Mouse (Mus musculus) CD4-positive, CD25-positive, alpha-beta regulatory T cell, adult 4 months (primary cell): ENCODE data around the gene Cyth2. TPM values are rescaled to one million over a fixed set of nuclear protein-coding genes. Genes with fewer than 3 reads are reported as not detected.

Source experiments
- ATAC-seq: one replicate; pipeline ENCODE4 v1.8.0; 2017
- polyA plus RNA-seq, 2 experiments: library from polyadenylated mRNA; unstranded; fragments of 100-300 nt; shearing (Covaris generic); gene quantifications; one replicate each; pipeline ENCODE4 v1.2.1; 2017

Cyth2 gene
- 10 to 100 TPM; 20.8 to 21.4 TPM for polyA plus RNA-seq

DNA sequence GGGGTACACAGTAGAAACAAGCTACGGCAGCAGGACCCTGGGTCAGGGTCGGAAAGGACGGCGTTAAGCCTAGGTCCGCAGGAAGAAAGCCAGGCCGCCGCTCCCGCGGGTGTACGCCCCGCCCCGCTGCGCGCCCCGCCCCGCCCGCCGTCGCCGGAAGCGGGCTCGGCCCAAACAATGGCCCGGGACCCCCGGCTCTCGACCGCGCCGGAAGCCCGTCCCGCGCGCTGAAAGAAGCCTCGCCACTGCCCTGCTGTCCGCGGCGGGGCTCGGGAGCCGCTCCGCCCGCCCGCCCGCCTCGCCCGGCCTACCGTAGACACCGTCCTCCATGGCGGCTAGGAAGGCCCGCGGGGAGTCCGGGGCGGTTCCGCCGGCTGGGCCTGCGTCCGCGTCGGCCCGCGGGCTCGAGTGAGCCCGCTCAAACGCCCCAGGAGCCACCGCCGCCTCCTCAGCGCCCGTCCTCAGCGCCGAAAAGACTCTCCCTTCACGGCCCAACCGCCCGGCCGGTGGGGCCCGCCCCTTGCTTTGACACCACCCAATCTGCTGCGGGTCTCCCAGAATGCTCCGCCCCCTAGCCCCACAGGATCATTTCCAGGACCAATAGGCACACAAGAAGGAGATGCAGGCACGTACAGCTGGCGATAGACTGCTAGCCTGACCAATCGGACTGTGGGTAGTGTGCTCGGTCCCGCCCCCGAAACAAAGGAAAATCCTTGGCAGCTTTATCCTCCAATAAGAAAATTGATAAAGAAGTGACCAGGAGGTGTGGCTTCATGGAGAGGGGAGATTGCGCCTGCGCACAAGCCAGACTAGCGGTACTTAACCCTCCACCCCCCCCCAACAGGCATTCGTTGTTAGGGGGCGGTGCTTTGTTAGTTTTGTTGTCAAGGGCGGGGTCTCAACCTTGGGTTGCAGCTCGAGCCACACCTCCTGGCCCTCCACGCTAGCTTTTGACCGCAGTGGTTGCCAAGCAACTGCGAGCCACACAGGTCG lies at the start of gene Cyth2:
Cyth2 (minus strand) TSS at position 795 of the 993 bp plus-strand sequence.
- ATAC-seq, result peak; percentile 95

DNA sequence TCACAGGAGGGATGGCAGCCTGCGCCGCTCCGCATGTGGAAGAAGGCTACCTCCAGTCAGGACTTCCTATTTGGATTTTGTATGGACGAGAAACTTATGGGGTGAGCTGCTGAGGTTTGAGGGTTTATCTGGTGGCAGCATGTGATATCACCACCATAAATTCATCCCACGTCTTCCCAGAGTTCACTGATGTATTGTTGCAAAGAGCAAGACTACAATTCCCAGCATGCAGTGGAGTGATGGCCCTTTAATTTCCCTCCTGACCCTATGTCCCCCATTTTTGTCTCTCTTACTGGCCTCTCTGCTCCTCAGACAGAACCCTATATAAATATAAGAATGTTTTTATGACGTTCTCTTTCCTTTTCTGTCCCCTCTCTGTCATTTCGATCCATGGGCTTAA lies 48.4 kb upstream of the Cyth2 start:
- ATAC-seq, result no peak

DNA sequence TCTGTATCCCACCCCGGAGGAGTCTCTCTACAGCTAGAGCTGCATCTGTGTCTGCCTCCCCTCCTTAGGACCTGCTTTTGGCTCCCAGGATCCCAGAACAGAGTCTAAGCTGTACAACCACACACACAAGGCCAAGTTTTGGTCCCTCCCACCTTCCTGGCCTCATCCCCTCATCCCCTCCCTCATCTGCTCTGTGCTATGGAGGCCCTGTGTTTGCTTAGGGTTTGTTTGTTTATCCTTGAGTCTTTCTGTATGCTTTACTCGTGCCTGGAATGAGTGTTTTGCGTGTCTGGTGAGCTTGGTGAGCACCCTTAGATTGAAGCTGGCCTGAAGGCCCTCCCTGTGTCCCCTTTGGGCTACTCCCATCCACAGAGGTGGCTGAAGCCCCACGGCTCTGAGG lies 44.6 kb upstream of the Cyth2 start:
- ATAC-seq, result no peak

DNA sequence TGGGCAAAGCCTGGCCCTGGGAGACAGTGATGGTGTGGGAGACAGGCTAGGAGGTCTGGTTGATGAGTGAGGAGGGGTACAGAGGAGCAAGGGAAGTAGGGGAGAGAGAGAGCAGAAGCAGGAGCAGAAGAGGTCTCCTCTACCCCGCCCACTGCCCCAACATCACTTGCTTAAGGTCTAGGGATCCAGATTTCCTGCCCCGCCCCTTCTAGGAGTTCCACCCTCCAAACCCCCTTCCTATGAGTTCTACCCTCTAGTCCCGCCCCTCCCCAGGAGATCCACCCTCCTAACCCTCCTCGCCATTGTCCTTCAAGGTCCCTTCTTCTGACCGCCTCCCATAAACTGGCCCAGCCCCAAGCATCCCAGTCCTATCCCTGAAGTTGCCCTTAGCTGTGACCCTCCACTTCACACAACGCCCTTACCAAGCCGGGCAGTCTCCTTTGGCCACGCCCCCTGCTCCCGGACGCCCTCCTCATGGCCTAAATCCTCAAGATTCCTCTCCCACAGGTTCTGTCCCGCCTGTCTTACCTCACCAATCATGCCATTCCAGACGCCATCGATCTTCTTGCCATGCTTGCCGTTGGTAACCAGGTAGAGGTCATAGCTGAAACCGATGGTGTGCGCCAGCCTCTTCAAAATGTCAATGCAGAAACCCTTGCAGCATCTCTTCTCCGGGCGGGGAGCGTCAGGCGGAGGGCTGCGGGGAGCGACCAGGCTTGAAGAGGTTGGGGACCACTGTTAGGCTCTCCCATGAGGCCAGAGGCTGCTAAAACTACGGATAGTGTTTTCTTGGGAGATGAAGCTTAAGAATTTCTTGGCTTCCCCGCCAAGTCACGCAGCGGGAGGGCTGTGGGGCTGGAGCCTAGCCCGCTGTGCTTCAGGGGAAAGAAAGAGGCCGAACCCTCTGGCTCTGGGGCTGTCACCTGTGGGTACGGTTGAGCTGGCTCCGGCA lies 42.8 kb upstream of the Cyth2 start:
- ATAC-seq, result no peak

DNA sequence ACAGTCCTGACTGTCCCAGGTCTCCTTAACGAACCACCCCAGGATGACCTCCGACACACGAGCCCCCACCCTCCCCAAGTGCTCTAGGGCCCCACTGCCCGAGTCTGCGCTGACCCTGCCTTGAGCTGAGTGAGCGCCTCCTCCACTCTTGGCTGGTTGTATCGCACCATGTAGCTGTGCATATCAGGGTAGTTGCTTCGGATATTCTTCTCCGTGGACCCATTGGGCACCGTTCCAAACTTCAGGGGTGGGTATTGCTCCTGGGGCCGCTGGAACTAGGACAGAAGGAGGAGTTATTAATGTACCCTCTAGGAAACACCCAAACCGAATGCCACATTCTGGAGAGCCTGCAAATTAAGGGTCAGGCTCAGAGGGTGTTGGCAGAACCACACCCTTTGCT lies 38.7 kb upstream of the Cyth2 start:
- no peak for ATAC-seq

DNA sequence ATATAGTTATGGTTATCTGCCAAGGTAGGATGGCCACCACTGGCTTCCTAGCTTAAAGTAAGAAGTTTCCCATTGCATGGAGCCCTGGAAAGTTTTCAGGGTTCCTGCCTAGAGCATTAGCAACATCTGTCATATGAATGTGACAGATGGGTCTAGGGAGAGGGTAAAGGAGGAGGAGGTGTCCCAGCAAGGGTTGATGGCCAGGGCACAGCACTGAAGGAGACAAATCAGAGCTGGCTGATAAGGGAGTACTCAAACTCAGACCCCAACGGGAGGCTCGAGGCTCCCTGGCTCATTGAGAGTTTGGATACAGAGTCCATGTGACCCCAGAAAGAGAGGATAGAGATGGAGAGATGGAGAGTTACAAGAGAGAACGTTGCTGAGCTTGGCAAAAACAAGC lies 36.3 kb upstream of the Cyth2 start:
- no peak for ATAC-seq

DNA sequence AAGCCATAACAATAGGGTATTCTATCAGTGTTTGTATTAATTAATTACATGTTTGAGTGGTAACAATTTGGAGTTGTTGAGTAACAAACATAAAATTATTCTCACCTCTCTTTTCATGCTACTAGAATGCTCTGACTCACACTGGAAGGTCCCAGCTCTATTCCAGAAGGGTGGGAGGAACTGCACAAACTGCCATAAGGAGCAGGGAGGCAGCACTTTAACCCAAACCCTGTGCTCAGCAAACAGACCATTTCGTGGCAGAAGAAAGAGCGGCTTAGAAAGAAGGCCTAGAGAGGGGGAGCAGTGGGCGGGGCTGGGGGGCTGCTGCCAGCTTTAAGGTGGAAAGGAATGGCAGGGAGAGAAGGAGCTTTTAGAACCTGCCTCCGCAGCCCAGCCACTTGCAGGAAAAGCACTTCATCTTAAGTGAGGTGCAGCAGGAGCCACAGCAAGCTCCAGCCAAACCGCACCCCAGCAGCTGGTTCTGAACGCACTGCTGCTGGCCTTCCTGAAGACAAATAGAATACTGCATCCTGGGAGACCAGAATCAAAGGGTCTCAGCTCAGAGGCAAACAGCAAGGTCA lies 34.2 kb upstream of the Cyth2 start:
- ATAC-seq, result no peak

DNA sequence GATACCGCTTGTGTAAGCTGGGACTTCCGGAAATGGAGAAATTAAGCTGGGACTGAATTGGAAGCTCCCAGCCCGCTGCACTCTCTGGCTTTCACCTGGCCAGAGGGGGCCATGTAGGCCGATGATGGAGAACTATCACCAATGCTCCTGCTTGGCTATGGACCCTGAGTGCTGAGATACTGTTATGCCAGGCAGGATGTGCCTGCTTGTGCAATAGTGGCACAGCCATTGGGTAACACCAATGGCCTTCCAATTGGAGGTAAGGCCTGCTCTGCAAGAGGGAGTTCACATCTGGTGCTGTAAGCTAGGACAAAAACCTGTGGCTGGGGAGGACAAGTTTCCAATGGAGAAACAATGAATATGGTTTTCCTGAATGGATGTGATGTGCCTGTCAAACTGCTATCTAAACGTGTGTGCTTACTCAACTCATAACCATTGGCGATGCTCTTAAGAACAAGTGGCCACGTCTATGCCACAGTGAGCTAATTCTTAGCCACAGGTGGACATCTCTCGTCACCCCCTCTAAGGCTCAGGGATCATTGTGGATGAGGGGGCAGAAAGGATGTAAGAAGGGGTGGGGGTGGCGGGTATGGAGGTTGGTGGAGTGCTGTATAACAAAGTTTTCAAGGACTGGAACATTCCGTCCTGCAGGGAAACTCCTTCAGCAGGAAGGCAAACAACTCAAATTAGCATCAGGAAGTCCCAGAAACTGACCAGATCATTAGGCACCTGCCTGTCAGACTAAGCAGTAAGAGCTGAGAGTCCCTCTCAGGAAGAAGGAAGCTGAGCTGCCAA lies 28.8 kb upstream of the Cyth2 start:
- ATAC-seq, result no peak

DNA sequence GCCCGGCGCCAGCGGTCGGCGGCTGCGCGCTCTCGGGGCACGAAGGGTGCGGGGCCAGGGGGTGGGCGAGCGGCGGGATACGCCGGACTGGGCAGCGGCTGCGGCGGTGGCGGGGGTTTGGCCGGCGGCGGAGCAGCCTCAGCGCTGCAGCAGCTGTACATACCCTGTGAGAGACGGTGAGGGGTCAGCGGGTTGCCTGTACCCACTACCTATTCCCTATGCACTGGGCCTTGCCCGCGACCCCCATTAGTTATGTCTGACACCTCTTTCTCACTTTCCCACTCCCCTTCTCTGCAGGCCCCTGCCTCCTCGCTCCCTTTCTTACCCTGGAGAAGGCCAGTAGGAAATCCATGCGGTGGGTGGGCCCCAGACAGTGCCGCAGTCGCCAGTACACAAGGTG lies 19.5 kb upstream of the Cyth2 start:
- ATAC-seq, result no peak

DNA sequence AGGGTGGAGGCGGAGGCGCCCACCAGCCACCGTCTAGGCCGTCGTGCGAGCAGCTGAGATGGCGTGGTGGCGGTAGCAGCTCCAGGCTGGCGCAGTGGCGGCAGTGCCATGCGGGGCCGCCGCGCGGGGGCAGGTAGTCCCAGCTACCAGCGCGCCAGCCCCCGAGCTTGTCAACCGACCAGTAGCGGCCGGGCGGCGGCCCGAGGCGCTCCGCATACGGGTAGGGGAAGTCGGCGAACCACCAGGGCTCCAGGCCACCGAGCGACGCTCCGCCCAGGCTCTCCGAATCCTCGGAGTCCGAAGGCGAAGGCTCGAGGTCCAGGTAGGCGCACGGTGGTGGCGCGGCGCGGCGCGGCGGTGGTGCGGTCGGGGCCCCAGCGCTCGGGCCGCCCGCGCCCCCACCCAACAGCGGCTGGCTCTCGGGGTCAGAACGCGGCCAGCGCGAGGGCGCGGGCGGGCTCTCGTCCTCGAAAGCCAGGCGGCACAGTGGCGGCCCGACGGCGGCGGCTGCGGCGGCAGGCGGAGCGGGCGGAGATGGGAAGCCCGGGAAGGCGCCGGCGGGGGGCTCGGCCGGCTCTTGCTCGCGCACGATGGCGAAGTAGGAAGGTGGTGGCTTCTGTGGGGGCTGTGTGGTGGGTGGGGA lies 18.9 kb upstream of the Cyth2 start:
- ATAC-seq, result no peak

DNA sequence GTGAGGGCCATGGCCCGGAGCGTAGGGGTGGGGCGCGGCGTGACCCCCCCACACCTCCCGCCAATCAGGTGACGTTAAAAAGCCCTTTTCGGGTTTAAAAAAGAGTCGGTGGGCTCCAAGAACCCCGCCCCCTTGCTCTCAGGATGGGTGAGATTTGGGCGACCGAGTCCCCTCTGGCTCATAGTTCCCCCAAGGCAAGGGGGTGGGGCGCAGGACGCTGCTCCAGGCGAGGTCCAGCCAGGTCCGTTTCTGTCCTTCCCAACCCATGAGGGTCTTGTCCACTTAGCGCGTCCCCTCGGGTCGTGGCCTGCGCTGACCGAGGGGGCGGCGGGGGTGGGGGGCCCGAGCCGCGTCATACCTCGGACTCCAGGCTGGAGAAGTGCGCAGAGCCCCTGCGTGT lies 18.0 kb upstream of the Cyth2 start:
- no peak for ATAC-seq

DNA sequence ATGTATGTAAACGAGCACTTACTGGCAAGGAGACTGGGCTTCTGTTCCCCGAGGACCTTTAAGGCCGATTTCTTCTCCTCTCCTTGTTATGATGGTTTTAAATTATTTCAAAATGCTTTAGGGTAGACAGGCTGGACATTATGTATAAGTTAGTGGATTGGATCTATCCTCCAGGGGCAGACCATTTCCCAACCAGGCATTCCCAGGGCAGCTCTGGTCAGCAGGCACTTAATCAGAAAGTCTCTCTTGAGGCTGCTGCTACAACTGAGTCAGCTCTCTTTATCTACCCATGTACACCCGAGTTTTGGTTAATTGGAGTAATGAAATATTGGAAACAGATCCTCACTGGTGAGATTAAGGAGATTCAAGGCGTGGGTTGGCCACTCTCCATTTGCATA lies 16.7 kb upstream of the Cyth2 start:
- ATAC-seq, result no peak

DNA sequence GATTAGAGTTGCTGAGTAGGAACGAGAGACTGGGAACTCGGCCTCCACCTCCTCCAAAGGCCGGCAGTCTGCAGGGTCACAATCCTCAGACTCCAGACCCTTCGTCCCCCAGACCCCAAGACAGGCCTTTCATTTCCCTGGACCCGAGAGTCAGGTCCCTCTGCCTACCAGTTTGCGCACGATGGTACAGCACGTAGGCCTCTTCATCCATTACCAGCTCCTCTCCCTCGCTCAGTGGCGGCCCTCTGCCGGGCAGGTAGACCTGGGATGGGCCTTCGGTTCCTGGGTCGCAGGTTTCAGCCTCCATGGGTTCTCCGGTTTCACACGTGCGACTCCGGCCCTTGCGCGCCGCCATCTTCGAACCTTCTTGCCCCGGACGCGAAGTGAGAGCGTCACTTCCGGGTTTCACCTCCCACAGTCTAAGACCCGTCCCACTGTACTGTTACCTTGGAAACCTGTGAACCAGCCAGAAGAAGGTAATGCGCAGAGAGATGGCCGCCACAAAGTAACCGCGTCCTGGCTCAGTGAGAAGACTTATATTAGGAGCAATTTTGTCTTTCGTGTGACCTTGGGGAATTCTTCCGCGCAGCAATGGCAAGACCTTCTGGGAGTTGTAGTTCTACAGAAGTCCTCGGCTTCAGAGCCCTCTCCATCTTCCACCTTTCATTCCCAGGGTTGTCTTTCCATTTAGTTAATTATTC lies 16.2 kb upstream of the Cyth2 start, which contains the start of gene Grwd1:
Grwd1 (minus strand) TSS at position 518 of the 701 bp plus-strand sequence.
- ATAC-seq, result peak; percentile 100

DNA sequence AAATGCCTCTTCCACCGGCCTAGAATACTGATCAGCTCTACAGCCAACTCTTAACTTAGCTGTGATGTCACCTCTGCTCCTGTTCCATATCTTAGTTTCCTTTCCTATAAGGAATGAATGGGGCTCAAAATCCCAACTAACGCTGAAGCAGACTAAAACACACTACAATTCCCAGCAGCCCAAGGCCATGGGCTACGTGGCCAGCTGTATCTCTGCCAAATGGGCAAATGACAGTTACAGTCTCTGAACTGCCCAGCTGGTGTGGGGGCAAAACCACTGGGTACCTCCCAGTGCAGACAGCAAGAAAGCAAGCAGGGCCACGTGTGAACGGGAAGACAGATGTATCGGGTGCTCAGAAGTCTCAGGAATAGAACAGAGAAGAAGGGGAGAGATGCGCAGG lies 12.2 kb upstream of the Cyth2 start:
- no peak for ATAC-seq

DNA sequence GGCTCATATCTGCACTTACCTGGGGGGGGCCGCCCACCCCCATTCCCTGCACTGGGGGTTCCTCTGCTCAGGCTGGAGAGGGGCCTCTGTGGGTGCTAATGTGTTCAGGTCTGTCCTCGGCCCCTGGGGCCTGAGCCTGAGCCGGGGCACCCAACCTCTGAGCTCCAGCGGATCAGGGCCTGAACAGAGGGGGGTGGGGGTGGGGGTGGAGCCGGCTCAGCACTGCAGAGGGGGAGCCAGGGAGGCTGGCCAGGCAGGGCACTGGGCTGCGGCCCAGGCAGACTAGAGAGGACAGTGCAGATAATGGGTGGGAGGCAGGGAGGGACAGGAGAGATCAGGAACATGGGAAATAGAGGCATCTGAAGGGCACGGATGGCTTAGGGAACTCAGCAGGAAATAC lies 10.2 kb upstream of the Cyth2 start, which contains the start of gene Kcnj14:
Kcnj14 (minus strand) TSS at position 185 of the 400 bp plus-strand sequence.
- no peak for ATAC-seq

DNA sequence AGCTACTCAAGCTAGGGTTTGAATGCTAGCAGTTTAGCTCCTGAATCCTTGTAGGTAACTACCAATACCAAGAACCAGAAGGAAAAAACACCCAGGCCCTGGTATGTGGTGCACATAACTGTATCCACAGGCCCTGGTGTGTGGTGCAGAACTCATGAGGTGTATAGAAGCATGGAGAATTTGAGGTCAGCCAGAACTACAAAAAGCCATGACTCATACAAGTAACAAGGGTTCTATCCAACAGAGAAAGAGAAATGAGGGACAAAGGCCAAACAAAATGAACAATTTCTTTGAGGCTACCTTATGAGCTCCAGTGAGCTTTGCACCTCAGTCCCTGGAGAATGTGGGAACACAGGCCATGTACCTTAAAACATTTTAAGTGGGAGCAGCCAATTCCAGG lies 6.5 kb upstream of the Cyth2 start:
- ATAC-seq, result no peak

DNA sequence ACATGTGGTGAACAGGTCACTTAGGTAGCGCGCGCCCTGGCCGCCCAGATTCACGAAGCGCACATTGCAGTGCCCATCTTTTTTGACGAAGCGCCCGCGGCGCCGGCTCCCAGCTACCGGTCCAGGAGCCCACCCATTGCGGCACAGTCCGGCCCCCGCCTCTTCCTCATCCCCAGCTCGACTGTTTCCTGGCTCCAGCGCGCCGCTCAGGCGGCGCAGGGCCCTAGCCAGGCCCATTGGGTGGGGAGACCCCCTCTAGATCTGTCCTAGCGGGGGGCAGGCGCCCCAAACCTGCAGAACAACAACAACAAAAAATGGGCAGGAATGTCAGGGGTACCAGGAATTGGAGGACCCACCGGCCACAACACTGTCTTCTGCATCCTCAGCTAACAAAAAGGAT lies 5.5 kb upstream of the Cyth2 start:
- no peak for ATAC-seq

DNA sequence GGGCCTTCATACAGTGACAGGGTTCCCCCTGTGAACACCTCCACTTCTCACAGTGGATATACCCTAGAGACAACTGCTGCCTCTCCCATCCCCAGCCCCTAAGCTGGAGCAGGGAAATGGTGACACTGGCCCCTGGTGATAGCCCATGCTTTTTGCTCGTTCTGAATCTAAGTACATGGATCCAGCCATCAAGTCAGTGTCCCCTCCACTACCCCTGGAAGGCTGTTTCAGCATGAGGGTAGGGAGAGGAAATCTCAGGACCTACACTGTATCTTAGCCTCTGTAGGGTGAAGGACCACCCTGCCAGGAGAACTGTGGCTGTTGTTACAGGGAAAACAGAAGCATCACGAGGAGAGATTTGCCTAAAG lies 1.6 kb upstream of the Cyth2 start:
- ATAC-seq, result no peak

DNA sequence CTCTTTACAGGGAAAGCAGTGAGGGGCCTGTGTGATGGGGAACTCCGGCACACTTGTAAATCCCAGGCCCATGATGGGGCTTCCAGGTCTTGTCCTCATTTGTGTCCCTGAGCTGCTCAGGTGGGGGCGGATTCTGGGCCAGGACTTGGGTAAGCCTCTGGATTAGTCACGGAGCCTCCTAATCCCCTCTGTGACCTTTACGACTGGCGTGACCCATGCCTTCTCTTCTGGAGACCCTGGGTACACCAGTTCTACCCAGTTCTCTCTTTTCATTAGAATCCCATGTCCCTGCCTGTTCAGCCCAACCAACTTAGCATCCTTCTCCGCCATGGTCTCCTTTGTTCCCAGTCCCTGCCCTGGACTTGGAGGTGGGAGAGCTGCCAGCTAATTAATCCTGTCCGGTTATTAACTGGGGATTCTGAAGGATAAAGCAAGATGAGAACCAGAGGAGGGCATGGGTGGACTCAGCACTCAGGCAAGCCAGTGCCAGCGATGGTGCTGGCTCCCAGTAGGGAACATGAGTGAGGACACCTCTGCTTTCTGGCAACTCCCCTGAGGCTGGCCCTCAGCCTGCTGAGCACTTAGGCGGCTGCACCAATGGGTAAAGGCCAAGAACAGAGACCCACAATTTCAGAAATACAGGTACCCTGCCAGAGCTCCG lies 1.1 kb upstream of the Cyth2 start:
- ATAC-seq, result no peak

DNA sequence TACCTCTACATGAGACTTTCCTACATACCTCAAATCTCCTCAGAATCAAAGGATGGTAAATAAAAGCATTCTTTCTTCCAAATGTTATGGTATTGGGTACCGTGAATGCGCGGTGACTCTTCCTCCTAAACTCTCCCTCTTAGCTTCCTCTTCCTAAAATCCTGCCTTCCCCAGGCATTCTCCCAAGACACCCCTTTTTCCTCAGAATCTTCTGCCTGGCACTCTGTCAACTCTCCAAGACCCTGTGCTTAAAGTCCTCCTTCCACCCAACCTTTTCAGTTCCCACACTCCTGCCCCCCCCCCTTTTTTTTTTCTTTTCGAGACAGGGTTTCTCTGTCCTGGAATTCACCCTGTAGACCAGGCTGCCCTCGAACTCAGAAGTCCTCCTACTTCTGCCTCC lies 460 bp upstream of the Cyth2 start:
- ATAC-seq, result no peak
